Mouse (Mus musculus) hindbrain, embryonic 16.5 days (tissue): Measurements from ENCODE around the gene Cct6b. TPM values are rescaled to one million over a fixed set of nuclear protein-coding genes. Genes with fewer than 3 reads are reported as not detected.
A peak's percentile ranks its signal among the peaks of the same experiment; 100 is the strongest.

Source experiments
- ATAC-seq: fragments of 200-750 bp; cut with Nextera tagmentation; 2 replicates; pipeline ENCODE4 v1.8.0; 2017; ENCODE audit warnings: moderate TSS enrichment, moderate library complexity
- H3K27ac ChIP-seq: fragments of 300-500 bp; sonication (generic); 2 replicates; pipeline ENCODE4 v1.5.1; 2014; ENCODE audit warnings: low read depth, mild to moderate bottlenecking, control low read depth, low read length, moderate library complexity
- H3K27me3 ChIP-seq: fragments of 300-500 bp; sonication (generic); replicated peaks from 2 replicates; pipeline ENCODE4 v1.6.1; 2014; ENCODE audit warnings: low read length; ENCODE audit not compliant: control insufficient read depth, insufficient read depth
- H3K36me3 ChIP-seq: fragments of 300-500 bp; sonication (generic); 2 replicates; pipeline ENCODE4 v1.6.1; 2014; ENCODE audit warnings: mild to moderate bottlenecking, low read length, moderate library complexity, mixed read lengths; ENCODE audit not compliant: control insufficient read depth, insufficient read depth
- H3K4me1 ChIP-seq: fragments of 300-500 bp; sonication (generic); 2 replicates; pipeline ENCODE4 v1.6.1; 2014; ENCODE audit warnings: low read depth, low read length; ENCODE audit not compliant: control insufficient read depth, insufficient read depth
- H3K4me2 ChIP-seq: fragments of 300-500 bp; sonication (generic); 2 replicates; pipeline ENCODE4 v1.6.1; 2014; ENCODE audit warnings: mild to moderate bottlenecking, low read length, control low read depth, moderate library complexity
- H3K4me3 ChIP-seq: fragments of 300-500 bp; sonication (generic); 2 replicates; pipeline ENCODE4 v1.5.1; 2014; ENCODE audit warnings: mild to moderate bottlenecking, low read length, control low read depth, moderate library complexity
- H3K9ac ChIP-seq: fragments of 300-500 bp; sonication (generic); 2 replicates; pipeline ENCODE4 v1.6.1; 2014; ENCODE audit warnings: low read depth, mild to moderate bottlenecking, control low read depth, low read length, moderate library complexity
- H3K9me3 ChIP-seq: fragments of 300-500 bp; sonication (generic); 2 replicates; pipeline ENCODE4 v1.6.1; 2014; ENCODE audit warnings: mild to moderate bottlenecking, low read length, moderate library complexity; ENCODE audit not compliant: control insufficient read depth
- WGBS: fragments of 180-500 bp; shearing (Covaris S2); extraction: QIAGEN DNeasy Blood & Tissue Kit; methylation state at CpG from one replicate; pipeline ENCODE4 v1.1.7; 2014; 5-methylcytosine and 5-hydroxymethylcytosine counted together
- polyA plus RNA-seq: library from polyadenylated mRNA; unstranded; fragments of >200 nt; fragmentation: Nextera tagmentation; extraction: Ambion mirVana; gene quantifications from 2 replicates; pipeline ENCODE4 v1.2.1, GENCODE M21; 2015

The Cct6b gene
- polyA plus RNA-seq, result 0.20 and 0.49 TPM in 2 replicates

- Histone ChIP-seq H3K4me3 (peak within 1 kb of the TSS; percentile 83), H3K9me3 (no peaks in the 10 kb centered on the region), H3K4me1 (peaks cover 20% of the 10 kb centered on the region), H3K9ac (peak within 1 kb of the TSS; percentile 87), H3K36me3 (no peaks in the 10 kb centered on the region), H3K27ac (peak within 1 kb of the TSS; percentile 94), H3K4me2 (peak within 1 kb of the TSS; percentile 99), H3K27me3 (no peaks in the 10 kb centered on the region)
- ATAC-seq, result peak; percentile 100
- WGBS, result under 1% methylated on average over 43 of the region's 44 CpGs
Observed at GRCm38 (mm10) chr11:82763742-82764437, at the start of gene Cct6b, which contains the start of gene Zfp830. Gene Cct6b, minus strand, starts transcription at chr11:82764321. Gene Zfp830, plus strand, starts transcription at chr11:82764345.

GRCm38 (mm10) chr11:82808485-82808884 is 44.4 kb upstream of the Cct6b start:
- H3K4me1 ChIP-seq, result no peaks in the 10 kb centered on the region; the same call in 1 of the 2 replicates
- no peak overlapping the region for H3K27ac ChIP-seq
- H3K4me3 ChIP-seq, result no peak overlapping the region
- no peaks in the 10 kb centered on the region for H3K36me3 ChIP-seq
- ATAC-seq, result no peak
- no peak overlapping the region for H3K4me2 ChIP-seq
- no peaks in the 10 kb centered on the region for H3K27me3 ChIP-seq
- 54% methylated on average over 5 of the region's 5 CpGs for WGBS
- H3K9me3 ChIP-seq, result no peaks in the 10 kb centered on the region
- H3K9ac ChIP-seq, result no peak overlapping the region

GRCm38 (mm10) chr11:82807370-82807769 is 43.2 kb upstream of the Cct6b start:
- no peak overlapping the region for H3K9ac ChIP-seq
- no peaks in the 10 kb centered on the region; the same call in 1 of the 2 replicates for H3K4me1 ChIP-seq
- peaks cover 4% of the 10 kb centered on the region; the same call in 1 of the 2 replicates for H3K36me3 ChIP-seq
- H3K4me3 ChIP-seq, result no peak overlapping the region
- H3K27me3 ChIP-seq, result no peaks in the 10 kb centered on the region
- no peak overlapping the region for H3K4me2 ChIP-seq
- no peaks in the 10 kb centered on the region for H3K9me3 ChIP-seq
- WGBS, result 81% methylated on average over 3 of the region's 3 CpGs
- no peak overlapping the region for H3K27ac ChIP-seq
- no peak for ATAC-seq

DNA sequence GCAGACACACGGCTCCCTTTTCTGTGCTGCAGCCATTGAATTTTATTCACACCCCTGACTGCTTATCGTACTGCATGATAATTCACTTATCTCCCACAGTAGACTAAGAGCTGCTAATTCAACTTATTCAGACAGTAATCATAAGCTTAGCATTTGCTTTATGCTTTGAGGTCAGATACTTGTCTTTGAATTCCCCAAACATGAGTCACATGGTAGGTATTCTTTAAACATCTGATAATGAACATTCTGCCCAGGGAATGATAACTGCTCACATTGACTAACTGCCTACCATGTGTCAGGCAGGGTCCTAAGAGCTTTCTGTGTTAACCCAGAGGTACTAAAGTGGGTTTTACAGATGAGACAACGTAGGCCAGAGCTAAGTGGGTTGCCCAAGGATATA is 42.5 kb upstream of the Cct6b start:
- H3K9ac ChIP-seq, result no peak overlapping the region
- H3K4me3 ChIP-seq, result no peak overlapping the region
- no peak overlapping the region for H3K4me2 ChIP-seq
- H3K9me3 ChIP-seq, result no peaks in the 10 kb centered on the region
- H3K27ac ChIP-seq, result no peak overlapping the region
- 72% methylated on average over 3 of the region's 3 CpGs for WGBS
- H3K4me1 ChIP-seq, result no peaks in the 10 kb centered on the region
- H3K36me3 ChIP-seq, result peaks cover 9% of the 10 kb centered on the region
- no peaks in the 10 kb centered on the region for H3K27me3 ChIP-seq
- no peak for ATAC-seq

DNA sequence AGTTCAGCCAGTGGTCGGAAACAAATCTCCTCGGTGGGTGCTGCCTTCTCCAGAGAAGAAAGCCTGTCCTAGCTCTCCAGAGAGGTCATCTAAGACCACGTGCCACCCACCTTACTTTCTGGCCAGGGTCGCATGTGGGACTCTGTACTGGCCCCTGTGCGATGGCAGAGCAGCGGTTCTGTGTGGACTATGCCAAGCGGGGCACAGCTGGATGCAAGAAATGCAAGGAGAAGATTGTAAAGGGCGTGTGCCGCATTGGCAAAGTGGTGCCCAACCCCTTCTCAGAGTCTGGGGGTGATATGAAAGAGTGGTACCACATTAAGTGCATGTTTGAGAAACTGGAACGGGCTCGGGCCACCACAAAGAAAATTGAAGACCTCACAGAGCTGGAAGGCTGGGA is 19.3 kb upstream of the Cct6b start:
- Histone ChIP-seq H3K27ac (no peak overlapping the region), H3K4me2 (no peak overlapping the region), H3K36me3 (peaks cover 13% of the 10 kb centered on the region), H3K4me3 (no peak overlapping the region), H3K4me1 (peaks cover 14% of the 10 kb centered on the region), H3K9me3 (no peaks in the 10 kb centered on the region), H3K27me3 (no peaks in the 10 kb centered on the region), H3K9ac (no peak overlapping the region)
- WGBS, result 93% methylated on average over 11 of the region's 11 CpGs
- ATAC-seq, result no peak

GRCm38 (mm10) chr11:82782197-82782596 is 18.1 kb upstream of the Cct6b start:
- H3K27ac ChIP-seq, result no peak overlapping the region

DNA sequence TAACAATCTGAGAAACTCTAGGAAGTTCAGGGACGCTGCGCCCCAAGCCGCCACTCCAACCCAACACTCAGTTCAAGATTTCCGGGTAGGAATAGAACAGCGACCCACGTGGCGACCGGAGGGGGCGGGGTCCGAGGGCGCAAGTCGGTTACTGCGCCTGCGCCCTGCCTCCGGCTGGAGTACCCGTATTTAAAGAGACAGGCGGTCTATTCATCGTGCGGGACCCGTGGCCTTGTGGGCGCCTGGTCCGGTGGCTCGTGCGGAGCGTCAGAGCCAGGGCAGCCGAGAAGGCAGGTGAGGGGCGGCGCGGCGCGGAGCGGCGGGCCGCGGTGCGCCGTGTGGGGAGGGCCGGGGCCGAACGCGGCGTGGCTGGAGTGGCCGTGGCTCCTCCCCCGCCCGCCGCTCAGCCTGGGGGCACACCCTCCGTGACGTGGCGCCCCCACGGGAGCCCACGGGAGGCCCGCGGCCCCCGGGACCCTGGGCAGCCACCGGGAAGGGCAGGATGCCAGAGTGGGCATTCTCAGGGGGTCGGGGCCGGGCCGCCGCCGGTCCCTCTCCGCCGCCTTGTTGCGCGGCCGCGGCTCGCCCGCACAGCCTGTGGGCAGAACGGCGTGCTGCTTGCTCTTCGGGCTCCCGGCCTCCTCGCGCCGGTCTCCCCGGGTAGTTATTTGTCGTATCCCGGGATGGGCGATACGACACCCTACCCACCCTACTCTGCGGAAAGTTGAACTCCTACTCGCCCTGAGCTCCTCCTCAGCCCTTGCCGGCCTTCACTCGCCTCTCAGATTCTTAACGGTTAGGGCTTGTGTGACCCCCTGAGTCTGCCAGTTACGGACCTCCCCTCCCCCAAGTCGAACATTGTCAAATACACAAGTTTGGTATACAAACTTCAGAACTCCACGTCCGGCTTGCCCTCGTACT is 17.1 kb upstream of the Cct6b start, which contains the start of gene Lig3:
TSS of gene Lig3 (plus strand) at position 126 of the 921 bp plus-strand sequence.
- under 1% methylated on average over 64 of the region's 90 CpGs for WGBS
- no peaks in the 10 kb centered on the region for H3K27me3 ChIP-seq

More at GRCm38 (mm10) chr11:82782197-82782596, 18.1 kb upstream of the Cct6b start:
- H3K27me3 ChIP-seq, result no peaks in the 10 kb centered on the region
- H3K36me3 ChIP-seq, result peaks cover 11% of the 10 kb centered on the region
- peak overlapping the region; percentile 93 for H3K4me3 ChIP-seq
- WGBS, result 39% methylated on average over 6 of the region's 6 CpGs
- H3K9me3 ChIP-seq, result no peaks in the 10 kb centered on the region
- peaks cover 14% of the 10 kb centered on the region for H3K4me1 ChIP-seq
- H3K4me2 ChIP-seq, result peak overlapping the region; percentile 58
- peak overlapping the region; percentile 98 for H3K9ac ChIP-seq
- ATAC-seq, result no peak

GRCm38 (mm10) chr11:82780134-82780533 is 16.0 kb upstream of the Cct6b start:
- Histone ChIP-seq H3K36me3 (peaks cover 9% of the 10 kb centered on the region), H3K4me2 (peak overlapping the region; percentile 76), H3K9me3 (no peaks in the 10 kb centered on the region), H3K4me1 (peaks cover 14% of the 10 kb centered on the region), H3K9ac (peak overlapping the region; percentile 98), H3K4me3 (peak overlapping the region; percentile 93), H3K27ac (no peak overlapping the region), H3K27me3 (no peaks in the 10 kb centered on the region)
- WGBS, result 62% methylated on average over 5 of the region's 5 CpGs
- no peak for ATAC-seq

More for the DNA sequence above, 17.1 kb upstream of the Cct6b start, which contains the start of gene Lig3:
- H3K4me1 ChIP-seq, result peaks cover 14% of the 10 kb centered on the region
- peak; percentile 97 for ATAC-seq
- H3K9ac ChIP-seq, result peak within 1 kb of the TSS; percentile 98
- peak within 1 kb of the TSS; percentile 76 for H3K4me2 ChIP-seq
- H3K4me3 ChIP-seq, result peak within 1 kb of the TSS; percentile 93
- no peaks in the 10 kb centered on the region for H3K9me3 ChIP-seq
- H3K36me3 ChIP-seq, result peaks cover 11% of the 10 kb centered on the region
- H3K27ac ChIP-seq, result peak within 1 kb of the TSS; percentile 95
